Comparison of ENCODE assay signal across 24 mouse cellular contexts in genomic region chr3:135889401-135889800, GRCm38 (mm10).
A peak's percentile ranks its signal among the peaks of the same experiment; 100 is the strongest.
DNase-seq lines count a peak whose midpoint lies in the region; ATAC-seq and TF ChIP-seq lines count a peak whose summit lies in the region.
"Had no signal": no experiment of that assay in that cellular context is flagged by ENCODE, and none has a peak within 500 bp of the region (broad histone marks: within the 10 kb centered on the region; RNA-seq: fewer than 3 reads in every experiment).

No protein-coding gene starts in this region.

- H3K4me1 ChIP-seq in intestine, postnatal 0 days (replicated peaks; ENCODE audit: control insufficient read depth, insufficient read depth, low read length), result no peaks in the 10 kb centered on the region
- H3K4me1 ChIP-seq in intestine, embryonic 16.5 days (ENCODE audit: control insufficient read depth, insufficient read depth, low read length), result no peaks in the 10 kb centered on the region
- no peaks in the 10 kb centered on the region for H3K4me1 ChIP-seq in liver, embryonic 15.5 days (replicated peaks)
- H3K4me1 ChIP-seq: heart, embryonic 15.5 days had no signal

- DNase-seq in 3T3-L1 (ENCODE audit: low read depth, low spot score) (peak; percentile 17), Patski (ENCODE audit: low read depth, low spot score) (no peak)
- no peak for DNase-seq in cerebellum, postnatal 25 days
- DNase-seq: adrenal gland, postnatal 36 days; cerebellum, adult 11-12 months; cerebellum, postnatal 10 days; gastrocnemius, postnatal 36 days; heart, postnatal 4 days; kidney, adult 9 months; kidney, postnatal 14 days; layer of hippocampus, postnatal 36 days; lung, postnatal 14 days; thymus, postnatal 14 days had no signal

- no peak overlapping the region for H3K4me3 ChIP-seq in intestine, postnatal 0 days (ENCODE audit: low read depth, low read length)
- no peak overlapping the region for H3K4me3 ChIP-seq in intestine, embryonic 16.5 days (ENCODE audit: low read length)
- no peak overlapping the region for H3K4me3 ChIP-seq in liver, embryonic 15.5 days (replicated peaks)
- H3K4me3 ChIP-seq: embryonic facial prominence, embryonic 13.5 days; heart, embryonic 15.5 days; midbrain, embryonic 13.5 days; neural tube, embryonic 12.5 days had no signal

- H3K9me3 ChIP-seq in intestine, postnatal 0 days (ENCODE audit: control insufficient read depth), result no peaks in the 10 kb centered on the region
- H3K9me3 ChIP-seq in intestine, embryonic 16.5 days (ENCODE audit: control insufficient read depth, low read length), result no peaks in the 10 kb centered on the region
- H3K9me3 ChIP-seq in liver, embryonic 15.5 days (replicated peaks), result no peaks in the 10 kb centered on the region
- H3K9me3 ChIP-seq: embryonic facial prominence, embryonic 13.5 days; heart, embryonic 15.5 days; midbrain, embryonic 13.5 days; neural tube, embryonic 12.5 days had no signal

- no peak overlapping the region for H3K9ac ChIP-seq in intestine, postnatal 0 days (ENCODE audit: low read depth, low read length)
- H3K9ac ChIP-seq in intestine, embryonic 16.5 days (ENCODE audit: low read depth, low read length), result no peak overlapping the region
- H3K9ac ChIP-seq in liver, embryonic 15.5 days, result no peak overlapping the region
- H3K9ac ChIP-seq: embryonic facial prominence, embryonic 13.5 days; heart, embryonic 15.5 days; hindbrain, embryonic 14.5 days; midbrain, embryonic 13.5 days; neural tube, embryonic 12.5 days had no signal

- no peak for ATAC-seq in intestine, postnatal 0 days
- no peak for ATAC-seq in intestine, embryonic 16.5 days
- no peak for ATAC-seq in Patski
- ATAC-seq in liver, embryonic 15.5 days (ENCODE audit: insufficient read depth), result peak; percentile 28; the same call in 1 of the 2 replicates
- no peak for ATAC-seq in erythroblast, adult 5-6 weeks (replicated peaks; ENCODE audit: low FRiP score, poor library complexity, severe bottlenecking)
- ATAC-seq: forebrain, embryonic 14.5 days; inflammation-experienced regulatory T-cells, adult 6 months; midbrain, embryonic 13.5 days had no signal

- H3K36me3 ChIP-seq in intestine, postnatal 0 days (ENCODE audit: control insufficient read depth, insufficient read depth), result 0 out of 2 replicates have a peak, but pooled peaks cover 5% of the 10 kb centered on the region
- no peaks in the 10 kb centered on the region for H3K36me3 ChIP-seq in intestine, embryonic 16.5 days (ENCODE audit: control insufficient read depth, insufficient read depth, low read length)
- peaks cover 29% of the 10 kb centered on the region for H3K36me3 ChIP-seq in liver, embryonic 15.5 days (replicated peaks)
- H3K36me3 ChIP-seq: embryonic facial prominence, embryonic 13.5 days; heart, embryonic 15.5 days; midbrain, embryonic 13.5 days; neural tube, embryonic 12.5 days had no signal

- POLR2A ChIA-PET in Patski (lab: Charles Lee), result no interaction called here

- CTCF ChIA-PET in Patski (lab: Charles Lee), result interaction anchor here (1.0 to 1.7 kb wide), 3 partner anchors 15 to 34 kb away, joined by 3 to 4 read pairs (median 3); no protein-coding TSS in a partner anchor

- TF ChIP-seq CTCF in intestine, postnatal 0 days (IDR thresholded peaks at IDR 0.05; ENCODE audit: low read depth), result peak; percentile 49; the same call in 1 of the 2 replicates
- TF ChIP-seq CTCF in Patski (IDR thresholded peaks at IDR 0.05), result peak; percentile 22

- in situ Hi-C loops in Patski (cut with MboI; ENCODE audit: low pct_unique_long_range_greater_than_20kb), result loop anchor here (5.0 to 10.0 kb wide), 5 partner anchors 783 to 1868 kb away; partner anchors contain the start of gene Ppp3ca

- no peaks in the 10 kb centered on the region for H3K27me3 ChIP-seq in intestine, postnatal 0 days (replicated peaks; ENCODE audit: control insufficient read depth, insufficient read depth, low read length)
- H3K27me3 ChIP-seq in intestine, embryonic 16.5 days (replicated peaks; ENCODE audit: control insufficient read depth, insufficient read depth, low read length), result no peaks in the 10 kb centered on the region
- no peaks in the 10 kb centered on the region for H3K27me3 ChIP-seq in Patski
- no peaks in the 10 kb centered on the region for H3K27me3 ChIP-seq in liver, embryonic 15.5 days
- H3K27me3 ChIP-seq: embryonic facial prominence, embryonic 13.5 days; heart, embryonic 15.5 days; midbrain, embryonic 13.5 days; neural tube, embryonic 12.5 days had no signal

- H3K4me2 ChIP-seq in intestine, postnatal 0 days (replicated peaks; ENCODE audit: low read depth), result no peak overlapping the region
- no peak overlapping the region for H3K4me2 ChIP-seq in intestine, embryonic 16.5 days (ENCODE audit: low read depth, low read length)
- no peak overlapping the region for H3K4me2 ChIP-seq in liver, embryonic 15.5 days
- H3K4me2 ChIP-seq: embryonic facial prominence, embryonic 13.5 days; heart, embryonic 15.5 days; hindbrain, embryonic 14.5 days; midbrain, embryonic 13.5 days; neural tube, embryonic 12.5 days had no signal

- no peak overlapping the region for H3K27ac ChIP-seq in intestine, postnatal 0 days (ENCODE audit: low read depth, low read length)
- H3K27ac ChIP-seq in intestine, embryonic 16.5 days (ENCODE audit: low read length), result no peak overlapping the region
- H3K27ac ChIP-seq in liver, embryonic 15.5 days (replicated peaks), result no peak overlapping the region
- H3K27ac ChIP-seq: embryonic facial prominence, embryonic 13.5 days; heart, embryonic 15.5 days; hindbrain, embryonic 14.5 days; midbrain, embryonic 13.5 days; neural tube, embryonic 12.5 days had no signal
